Mouse (Mus musculus): ENCODE measurements around the gene Ptprs.

- TF ChIP-seq CTCF (IDR thresholded peaks at IDR 0.05; ENCODE audit: extremely low read depth, insufficient read depth, insufficient read length, insufficient replicate concordance) (no peak), POLR2A (IDR thresholded peaks at IDR 0.05; ENCODE audit: low read depth, low read length) (no peak)
These were observed 106.2 kb downstream of the Ptprs start for GRCm38 (mm10) chr17:56370090-56370489.

All from spleen, adult 2 months (tissue).